8 mouse cellular contexts compared by ENCODE assay signal in the genomic region with DNA sequence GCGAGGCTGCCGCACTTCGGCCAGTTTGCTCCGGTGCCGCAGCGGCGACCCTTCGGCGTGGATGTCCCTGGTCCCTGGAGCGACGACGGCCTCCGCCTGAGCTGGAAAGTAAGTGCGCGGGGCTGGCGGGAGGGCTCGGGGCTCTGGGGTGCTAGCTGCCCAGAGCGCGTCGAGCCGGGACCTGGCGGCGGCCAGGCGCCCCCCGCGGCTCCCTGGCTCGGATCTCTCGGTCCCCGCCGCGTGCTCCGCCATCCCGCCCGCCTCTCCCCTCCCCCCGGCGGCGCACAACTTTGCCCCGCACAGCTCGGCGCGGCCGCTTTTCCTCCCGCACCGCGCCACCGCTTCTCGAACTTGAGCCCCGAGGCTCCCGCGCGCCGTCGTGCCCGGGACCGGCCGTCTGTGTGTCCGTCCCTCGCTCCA. TPM values are rescaled to one million over a fixed set of nuclear protein-coding genes. Genes with fewer than 3 reads are reported as not detected.
A peak's percentile ranks its signal among the peaks of the same experiment; 100 is the strongest.
DNase-seq lines count a peak whose midpoint lies in the region; ATAC-seq and TF ChIP-seq lines count a peak whose summit lies in the region.

No protein-coding gene starts in this region.

- no peaks in the 10 kb centered on the region for H3K36me3 ChIP-seq in lung, embryonic 14.5 days (ENCODE audit: insufficient read depth)
- H3K36me3 ChIP-seq in hindbrain, embryonic 16.5 days (ENCODE audit: control insufficient read depth, insufficient read depth, low read length) = no peaks in the 10 kb centered on the region
- H3K36me3 ChIP-seq in midbrain, embryonic 10.5 days = 0 out of 2 replicates have a peak, but pooled peaks cover 2% of the 10 kb centered on the region

- 0% methylated on average over 47 of the region's 58 CpGs for WGBS in lung, embryonic 14.5 days
- WGBS in hindbrain, embryonic 16.5 days = 0% methylated on average over 28 of the region's 58 CpGs
- WGBS in midbrain, embryonic 10.5 days = under 1% methylated on average over 56 of the region's 58 CpGs

- H3K4me1 ChIP-seq in lung, embryonic 14.5 days (ENCODE audit: insufficient read depth) = 0 out of 2 replicates have a peak, but pooled peaks cover 4% of the 10 kb centered on the region
- H3K4me1 ChIP-seq in hindbrain, embryonic 16.5 days (ENCODE audit: control insufficient read depth, insufficient read depth, low read depth, low read length) = peaks cover 15% of the 10 kb centered on the region
- H3K4me1 ChIP-seq in midbrain, embryonic 10.5 days = peaks cover 28% of the 10 kb centered on the region

- H3K9me3 ChIP-seq in lung, embryonic 14.5 days (ENCODE audit: low read depth, low read length) = no peaks in the 10 kb centered on the region
- H3K9me3 ChIP-seq in hindbrain, embryonic 16.5 days (ENCODE audit: control insufficient read depth, low read length) = peaks cover 3% of the 10 kb centered on the region; the same call in 1 of the 2 replicates
- H3K9me3 ChIP-seq in midbrain, embryonic 10.5 days (replicated peaks) = no peaks in the 10 kb centered on the region

- peak; percentile 25 to 50 for DNase-seq in adrenal gland, adult 18-20 months (ENCODE audit: low spot score in 2 of 2)
- DNase-seq in adrenal gland, postnatal 25 days = no peak
- DNase-seq in lung, embryonic 14.5 days = peak; percentile 50
- DNase-seq in lung, postnatal 4 days = no peak
- peak; percentile 67 for DNase-seq in embryo, embryonic 11 days
- DNase-seq in midbrain, embryonic 10.5 days (ENCODE audit: low spot score) = no peak
- no peak for DNase-seq in Muller cell, postnatal 12 days (ENCODE audit: inconsistent ontology term)

- peak overlapping the region; percentile 90 for H3K27ac ChIP-seq in lung, embryonic 14.5 days (ENCODE audit: low read depth)
- H3K27ac ChIP-seq in hindbrain, embryonic 16.5 days (ENCODE audit: low read depth, low read length) = peak overlapping the region; percentile 90
- peak overlapping the region; percentile 96 for H3K27ac ChIP-seq in midbrain, embryonic 10.5 days (replicated peaks)

- peak; percentile 57 for ATAC-seq in lung, embryonic 14.5 days (ENCODE audit: insufficient read depth)
- peak; percentile 53 for ATAC-seq in hindbrain, embryonic 16.5 days

- no peaks in the 10 kb centered on the region for H3K27me3 ChIP-seq in lung, embryonic 14.5 days (ENCODE audit: insufficient read depth, low read length)
- no peaks in the 10 kb centered on the region for H3K27me3 ChIP-seq in hindbrain, embryonic 16.5 days (replicated peaks; ENCODE audit: control insufficient read depth, insufficient read depth, low read length)
- no peaks in the 10 kb centered on the region for H3K27me3 ChIP-seq in midbrain, embryonic 10.5 days (ENCODE audit: low read depth, poor library complexity, severe bottlenecking)

- no peak for TF ChIP-seq CTCF in lung, embryonic 14.5 days (IDR thresholded peaks at IDR 0.05; ENCODE audit: low read depth)

- peak overlapping the region; percentile 86 for H3K9ac ChIP-seq in lung, embryonic 14.5 days
- peak overlapping the region; percentile 93 for H3K9ac ChIP-seq in hindbrain, embryonic 16.5 days (ENCODE audit: low read depth, low read length)

- H3K4me3 ChIP-seq in lung, embryonic 14.5 days (ENCODE audit: low read depth, low read length) = peak overlapping the region; percentile 92
- H3K4me3 ChIP-seq in hindbrain, embryonic 16.5 days (ENCODE audit: low read length) = peak overlapping the region; percentile 99
- H3K4me3 ChIP-seq in midbrain, embryonic 10.5 days = peak overlapping the region; percentile 94

- peak overlapping the region; percentile 76 for H3K4me2 ChIP-seq in lung, embryonic 14.5 days
- H3K4me2 ChIP-seq in hindbrain, embryonic 16.5 days (ENCODE audit: low read length) = peak overlapping the region; percentile 68

RNA-seq across cellular contexts. Expression of a gene that starts 0.4 kb away (rescaled TPM):
- total RNA-seq in adrenal gland, adult 18-20 months (2021) = 10 to 100 TPM; 49.1 to 51.9 TPM
- 57.3 and 68.1 TPM in 2 replicates for total RNA-seq in adrenal gland, postnatal 25 days (2021)
- 32.4 and 34.8 TPM in 2 replicates for polyA plus RNA-seq in lung, embryonic 14.5 days (2014; fragmentation: Nextera tagmentation; extraction: Ambion mirVana)
- 26.1 and 29.2 TPM in 2 replicates for polyA plus RNA-seq in hindbrain, embryonic 16.5 days (2015; fragmentation: Nextera tagmentation; extraction: Ambion mirVana)
- 18.7 and 19.1 TPM in 2 replicates for polyA plus RNA-seq in midbrain, embryonic 10.5 days (2016; fragmentation: Nextera tagmentation; extraction: Ambion mirVana)

RNA-seq across cellular contexts. Expression of a gene that starts 0.5 kb away (rescaled TPM):
- 1 to 10 TPM; 1.4 to 1.5 TPM for total RNA-seq in adrenal gland, adult 18-20 months (2021)
- 1.00 and 1.3 TPM in 2 replicates for total RNA-seq in adrenal gland, postnatal 25 days (2021)
- polyA plus RNA-seq in lung, embryonic 14.5 days (2014; fragmentation: Nextera tagmentation; extraction: Ambion mirVana) = 0.95 and 1.1 TPM in 2 replicates
- polyA plus RNA-seq in hindbrain, embryonic 16.5 days (2015; fragmentation: Nextera tagmentation; extraction: Ambion mirVana) = 5.8 and 7.1 TPM in 2 replicates
- polyA plus RNA-seq in midbrain, embryonic 10.5 days (2016; fragmentation: Nextera tagmentation; extraction: Ambion mirVana) = 0.89 and 1.4 TPM in 2 replicates

Comparison
In these comparisons a context has a peak if more than half of its experiments do, and no peak if none do; other contexts are left out.
1. DNase-seq: peak in adrenal gland, adult 18-20 months (2 of 2), lung, embryonic 14.5 days (single experiment) and embryo, embryonic 11 days (single experiment); none in adrenal gland, postnatal 25 days (single experiment), lung, postnatal 4 days (0 of 2), midbrain, embryonic 10.5 days (single experiment) and Muller cell, postnatal 12 days (single experiment).
2. Peak in every context shown above with its lines, with median percentiles within 50 percentile points of each other: H3K27ac ChIP-seq and H3K4me3 ChIP-seq.